Mouse (Mus musculus): ENCODE measurements around the gene Gm49403. TPM values are rescaled to one million over a fixed set of nuclear protein-coding genes. Genes with fewer than 3 reads are reported as not detected.

Gm49403 gene
- total and polyA plus RNA-seq, 2 experiments from 2014 or later, result not detected

DNA sequence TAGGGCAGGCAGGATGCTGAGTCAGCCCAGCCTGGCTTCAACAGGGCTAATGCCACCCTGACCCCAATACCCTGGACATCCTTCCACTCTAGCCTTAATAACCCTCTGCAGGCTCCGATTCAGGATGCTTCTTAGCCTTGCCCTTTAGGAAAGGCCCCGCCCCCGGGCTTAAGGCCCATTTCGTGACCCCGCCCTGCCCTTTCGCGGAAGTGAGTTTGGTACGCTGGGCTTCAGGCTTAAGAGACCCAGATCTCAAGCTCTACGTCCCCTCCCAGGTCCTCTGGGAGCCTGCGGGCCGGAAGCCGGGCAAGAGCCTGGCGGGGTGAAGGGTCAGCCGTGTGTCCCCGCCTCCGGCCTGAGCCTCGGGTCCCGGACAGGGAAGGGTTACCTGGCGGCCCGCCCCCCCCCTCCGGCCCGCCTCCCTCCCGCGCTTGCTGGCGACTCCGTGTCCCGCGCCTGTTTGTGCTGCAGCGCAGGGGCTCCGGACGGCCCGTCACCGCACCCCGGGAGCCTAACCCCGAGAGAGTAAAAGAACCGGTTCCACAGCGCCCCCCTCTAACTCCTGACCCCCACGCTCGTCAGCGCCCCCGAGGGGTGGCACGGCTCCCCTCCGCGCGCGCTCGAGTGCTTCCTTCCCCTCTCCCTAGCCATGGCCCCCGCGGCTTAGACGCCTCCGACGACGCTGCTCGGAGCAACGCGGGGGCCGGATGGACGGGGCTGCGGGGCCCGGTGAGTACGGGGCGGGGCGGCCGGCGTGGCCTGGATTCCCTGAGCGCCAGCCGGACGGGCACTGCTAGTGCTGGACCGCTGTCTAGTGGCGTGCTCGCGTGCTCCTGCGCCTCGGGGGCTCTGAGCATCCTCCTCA, 45.7 kb downstream of the Gm49403 start, which contains the start of the genes Rom1 and Eml3:
TSS of gene Rom1 (minus strand) at position 133 of the 865 bp plus-strand sequence.
TSS of gene Eml3 (plus strand) at position 329 of the 865 bp plus-strand sequence.
- peak within 1 kb of the TSS; percentile 74 for H3K4me3 ChIP-seq (ENCODE audit: low read depth, low read length)
- no peak; the same call in 1 of the 2 replicates for TF ChIP-seq CTCF (IDR thresholded peaks at IDR 0.05; ENCODE audit: low read depth)
- no peak for TF ChIP-seq EP300 (IDR thresholded peaks at IDR 0.05; ENCODE audit: low read depth)
- 0 out of 2 replicates have a peak, but pooled peaks cover 9% of the 10 kb centered on the region for H3K4me1 ChIP-seq (ENCODE audit: control insufficient read depth, insufficient read depth)
- peaks cover 35% of the 10 kb centered on the region for H3K36me3 ChIP-seq (replicated peaks; ENCODE audit: control insufficient read depth, insufficient read depth, low read length)
- H3K27me3 ChIP-seq (ENCODE audit: control insufficient read depth, insufficient read depth, low read length), result no peaks in the 10 kb centered on the region
- under 1% methylated on average over 66 of the region's 74 CpGs for WGBS
- H3K4me2 ChIP-seq (ENCODE audit: low read depth, low read length), result peak within 1 kb of the TSS; percentile 89
- H3K9ac ChIP-seq (replicated peaks; ENCODE audit: low read depth, low read length), result peak within 1 kb of the TSS; percentile 80
- H3K9me3 ChIP-seq (replicated peaks; ENCODE audit: control insufficient read depth, low read length), result no peaks in the 10 kb centered on the region
- ATAC-seq (ENCODE audit: insufficient read depth, low read depth), result peak; percentile 83
- peak within 1 kb of the TSS; percentile 82 for H3K27ac ChIP-seq (ENCODE audit: low read depth)
- peak; percentile 79 for DNase-seq (ENCODE audit: low spot score)

DNA sequence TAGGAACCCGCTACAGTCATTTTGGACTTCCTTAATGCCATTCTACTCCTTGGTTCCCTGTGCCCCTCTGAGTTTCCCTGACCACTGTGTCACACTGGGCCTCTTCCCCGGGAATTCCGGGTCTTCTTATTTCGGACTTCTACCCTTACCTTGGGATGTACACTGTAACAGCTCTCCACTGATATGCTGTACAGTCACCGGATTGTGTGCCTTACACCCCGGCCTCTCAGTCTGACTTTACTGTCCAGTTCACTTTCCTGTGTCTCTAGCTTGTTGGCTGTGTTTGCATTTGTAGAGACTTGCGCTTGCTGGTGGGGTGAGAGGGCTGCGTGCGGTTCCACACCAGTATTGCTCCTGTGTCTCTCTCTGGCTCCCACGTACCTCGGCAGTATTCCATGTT, 46.4 kb downstream of the Gm49403 start:
- WGBS, result 12% methylated on average over 11 of the region's 11 CpGs
- H3K4me2 ChIP-seq (ENCODE audit: low read depth, low read length), result peak overlapping the region; percentile 89
- peaks cover 41% of the 10 kb centered on the region for H3K36me3 ChIP-seq (replicated peaks; ENCODE audit: control insufficient read depth, insufficient read depth, low read length)

DNA sequence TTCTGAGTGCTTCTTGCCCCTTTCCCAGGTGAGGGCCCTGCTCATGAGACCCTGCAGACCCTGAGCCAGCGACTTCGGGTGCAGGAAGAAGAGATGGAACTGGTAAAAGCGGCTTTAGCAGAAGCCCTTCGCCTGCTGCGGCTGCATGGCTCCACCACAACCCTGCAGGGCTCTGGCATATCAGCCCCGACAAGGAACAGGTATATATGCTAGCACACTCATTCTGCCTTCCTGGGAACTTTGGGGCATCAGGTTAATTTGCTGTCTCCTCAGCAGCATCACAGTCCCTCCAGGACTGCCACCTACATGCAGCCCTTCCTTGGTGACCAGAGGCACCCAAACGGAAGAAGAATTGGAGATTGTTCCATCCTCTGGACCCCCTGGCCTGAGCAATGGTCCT, 47.0 kb downstream of the Gm49403 start:
- WGBS, result 82% methylated on average over 7 of the region's 7 CpGs
- Histone ChIP-seq H3K4me1 (ENCODE audit: control insufficient read depth, insufficient read depth) (0 out of 2 replicates have a peak, but pooled peaks cover 9% of the 10 kb centered on the region), H3K9me3 (replicated peaks; ENCODE audit: control insufficient read depth, low read length) (no peaks in the 10 kb centered on the region), H3K9ac (replicated peaks; ENCODE audit: low read depth, low read length) (no peak overlapping the region), H3K27me3 (ENCODE audit: control insufficient read depth, insufficient read depth, low read length) (no peaks in the 10 kb centered on the region), H3K4me2 (ENCODE audit: low read depth, low read length) (peak overlapping the region; percentile 89), H3K36me3 (replicated peaks; ENCODE audit: control insufficient read depth, insufficient read depth, low read length) (peaks cover 39% of the 10 kb centered on the region), H3K27ac (ENCODE audit: low read depth) (no peak overlapping the region), H3K4me3 (ENCODE audit: low read depth, low read length) (peak overlapping the region; percentile 74)
- DNase-seq (ENCODE audit: low spot score) (no peak), ATAC-seq (ENCODE audit: insufficient read depth, low read depth) (no peak)
- no peak for TF ChIP-seq EP300 (IDR thresholded peaks at IDR 0.05; ENCODE audit: low read depth)
- TF ChIP-seq CTCF (IDR thresholded peaks at IDR 0.05; ENCODE audit: low read depth), result no peak

More for the DNA sequence above, 46.4 kb downstream of the Gm49403 start:
- Histone ChIP-seq H3K27ac (ENCODE audit: low read depth) (peak overlapping the region; percentile 82), H3K27me3 (ENCODE audit: control insufficient read depth, insufficient read depth, low read length) (no peaks in the 10 kb centered on the region), H3K9ac (replicated peaks; ENCODE audit: low read depth, low read length) (peak overlapping the region; percentile 80), H3K4me3 (ENCODE audit: low read depth, low read length) (peak overlapping the region; percentile 74), H3K9me3 (replicated peaks; ENCODE audit: control insufficient read depth, low read length) (no peaks in the 10 kb centered on the region), H3K4me1 (ENCODE audit: control insufficient read depth, insufficient read depth) (0 out of 2 replicates have a peak, but pooled peaks cover 9% of the 10 kb centered on the region)
- ATAC-seq (ENCODE audit: insufficient read depth, low read depth) (no peak), DNase-seq (ENCODE audit: low spot score) (no peak)
- no peak for TF ChIP-seq EP300 (IDR thresholded peaks at IDR 0.05; ENCODE audit: low read depth)
- TF ChIP-seq CTCF (IDR thresholded peaks at IDR 0.05; ENCODE audit: low read depth), result no peak

DNA sequence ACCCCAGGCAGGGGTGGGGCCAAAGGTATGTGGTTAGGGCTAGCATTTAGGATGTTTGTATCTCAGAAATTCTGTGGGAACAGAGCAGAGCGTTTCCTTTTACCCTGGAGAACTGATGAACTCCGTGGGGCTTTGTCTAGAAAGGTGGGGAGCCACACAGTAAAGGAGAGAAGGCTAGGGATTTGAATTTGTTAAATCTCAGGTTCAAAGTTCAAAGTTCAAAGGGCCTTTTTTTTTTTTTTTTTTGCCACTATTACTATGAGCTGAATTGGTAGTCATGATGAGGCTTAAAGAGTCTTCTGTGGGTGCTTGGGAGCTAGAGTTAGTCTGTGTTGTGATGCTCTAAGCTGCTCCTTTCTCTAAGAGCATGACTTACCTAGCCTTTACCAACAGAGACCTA, 53.0 kb downstream of the Gm49403 start:
- 85% methylated on average over 2 of the region's 2 CpGs for WGBS
- no peak for ATAC-seq (ENCODE audit: insufficient read depth, low read depth)
- peaks cover 44% of the 10 kb centered on the region for H3K36me3 ChIP-seq (replicated peaks; ENCODE audit: control insufficient read depth, insufficient read depth, low read length)

More for the DNA sequence above, 53.0 kb downstream of the Gm49403 start:
- Histone ChIP-seq H3K27me3 (ENCODE audit: control insufficient read depth, insufficient read depth, low read length) (no peaks in the 10 kb centered on the region), H3K9me3 (replicated peaks; ENCODE audit: control insufficient read depth, low read length) (no peaks in the 10 kb centered on the region), H3K4me1 (ENCODE audit: control insufficient read depth, insufficient read depth) (no peaks in the 10 kb centered on the region), H3K4me2 (ENCODE audit: low read depth, low read length) (no peak overlapping the region), H3K9ac (replicated peaks; ENCODE audit: low read depth, low read length) (no peak overlapping the region), H3K4me3 (ENCODE audit: low read depth, low read length) (no peak overlapping the region), H3K27ac (ENCODE audit: low read depth) (no peak overlapping the region)
- DNase-seq (ENCODE audit: low spot score), result no peak
- TF ChIP-seq CTCF (IDR thresholded peaks at IDR 0.05; ENCODE audit: low read depth) (no peak), EP300 (IDR thresholded peaks at IDR 0.05; ENCODE audit: low read depth) (no peak)

Small RNA genes lying within 50 kb of the gene (microRNA-seq; reads per million reads assigned to microRNA genes)
- not detected for gene Mir5136

Other genes starting within 250 kb of the Gm49403 start
Only the 30 nearest of the 32 such genes appear.
- 38.3 and 66.4 TPM in 2 replicates for gene Slc3a2, start 160.6 kb upstream of the Gm49403 start, total RNA-seq (2014; rRNA removed; ENCODE audit: low replicate concordance)
- 40.9 and 41.5 TPM in 2 replicates for gene Slc3a2, start 160.6 kb upstream of the Gm49403 start, polyA plus RNA-seq (2015; fragmentation: Nextera tagmentation; extraction: Ambion mirVana)
- gene Wdr74, start 148.1 kb upstream of the Gm49403 start, total RNA-seq (2014; rRNA removed; ENCODE audit: low replicate concordance), result 40.8 and 45.8 TPM in 2 replicates
- gene Wdr74, start 148.1 kb upstream of the Gm49403 start, polyA plus RNA-seq (2015; fragmentation: Nextera tagmentation; extraction: Ambion mirVana), result 35.4 and 36.6 TPM in 2 replicates
- gene 1700092M07Rik, start 143.2 kb upstream of the Gm49403 start, total RNA-seq (2014; rRNA removed; ENCODE audit: low replicate concordance), result not detected in 2 replicates
- gene 1700092M07Rik, start 143.2 kb upstream of the Gm49403 start, polyA plus RNA-seq (2015; fragmentation: Nextera tagmentation; extraction: Ambion mirVana), result 0.38 TPM in 1 of 2 replicates, not detected in the other
- 104 and 105 TPM in 2 replicates for gene Stx5a, start 142.5 kb upstream of the Gm49403 start, total RNA-seq (2014; rRNA removed; ENCODE audit: low replicate concordance)
- gene Stx5a, start 142.5 kb upstream of the Gm49403 start, polyA plus RNA-seq (2015; fragmentation: Nextera tagmentation; extraction: Ambion mirVana), result 57.0 and 63.6 TPM in 2 replicates
- 42.3 and 46.8 TPM in 2 replicates for gene Nxf1, start 126.9 kb upstream of the Gm49403 start, total RNA-seq (2014; rRNA removed; ENCODE audit: low replicate concordance)
- 54.8 and 59.2 TPM in 2 replicates for gene Nxf1, start 126.9 kb upstream of the Gm49403 start, polyA plus RNA-seq (2015; fragmentation: Nextera tagmentation; extraction: Ambion mirVana)
- gene Tmem223, start 112.9 kb upstream of the Gm49403 start, total RNA-seq (2014; rRNA removed; ENCODE audit: low replicate concordance), result 283 and 306 TPM in 2 replicates
- gene Tmem223, start 112.9 kb upstream of the Gm49403 start, polyA plus RNA-seq (2015; fragmentation: Nextera tagmentation; extraction: Ambion mirVana), result 214 and 228 TPM in 2 replicates
- gene Tmem179b, start 109.5 kb upstream of the Gm49403 start, total RNA-seq (2014; rRNA removed; ENCODE audit: low replicate concordance), result 38.6 and 83.7 TPM in 2 replicates
- gene Tmem179b, start 109.5 kb upstream of the Gm49403 start, polyA plus RNA-seq (2015; fragmentation: Nextera tagmentation; extraction: Ambion mirVana), result 46.7 and 49.1 TPM in 2 replicates
- gene Taf6l, start 97.5 kb upstream of the Gm49403 start, total RNA-seq (2014; rRNA removed; ENCODE audit: low replicate concordance), result 11.7 and 14.9 TPM in 2 replicates
- gene Taf6l, start 97.5 kb upstream of the Gm49403 start, polyA plus RNA-seq (2015; fragmentation: Nextera tagmentation; extraction: Ambion mirVana), result 12.8 and 14.5 TPM in 2 replicates
- 47.7 and 59.8 TPM in 2 replicates for gene Polr2g, start 85.4 kb upstream of the Gm49403 start, total RNA-seq (2014; rRNA removed; ENCODE audit: low replicate concordance)
- gene Polr2g, start 85.4 kb upstream of the Gm49403 start, polyA plus RNA-seq (2015; fragmentation: Nextera tagmentation; extraction: Ambion mirVana), result 143 and 144 TPM in 2 replicates
- 1.5 and 1.6 TPM in 2 replicates for gene Zbtb3, start 81.4 kb upstream of the Gm49403 start, total RNA-seq (2014; rRNA removed; ENCODE audit: low replicate concordance)
- gene Zbtb3, start 81.4 kb upstream of the Gm49403 start, polyA plus RNA-seq (2015; fragmentation: Nextera tagmentation; extraction: Ambion mirVana), result 2.7 and 3.1 TPM in 2 replicates
- 20.0 and 27.2 TPM in 2 replicates for gene Ttc9c, start 64.6 kb upstream of the Gm49403 start, total RNA-seq (2014; rRNA removed; ENCODE audit: low replicate concordance)
- 21.1 and 21.4 TPM in 2 replicates for gene Ttc9c, start 64.6 kb upstream of the Gm49403 start, polyA plus RNA-seq (2015; fragmentation: Nextera tagmentation; extraction: Ambion mirVana)
- 7.1 and 12.6 TPM in 2 replicates for gene Hnrnpul2, start 63.9 kb upstream of the Gm49403 start, total RNA-seq (2014; rRNA removed; ENCODE audit: low replicate concordance)
- gene Hnrnpul2, start 63.9 kb upstream of the Gm49403 start, polyA plus RNA-seq (2015; fragmentation: Nextera tagmentation; extraction: Ambion mirVana), result 2.5 and 2.6 TPM in 2 replicates
- gene AC129217.1, start 54.2 kb upstream of the Gm49403 start, total RNA-seq (2014; rRNA removed; ENCODE audit: low replicate concordance), result 7.0 TPM in 1 of 2 replicates, not detected in the other
- gene AC129217.1, start 54.2 kb upstream of the Gm49403 start, polyA plus RNA-seq (2015; fragmentation: Nextera tagmentation; extraction: Ambion mirVana), result not detected in 2 replicates
- 34.7 and 54.2 TPM in 2 replicates for gene Bscl2, start 46.5 kb upstream of the Gm49403 start, total RNA-seq (2014; rRNA removed; ENCODE audit: low replicate concordance)
- gene Bscl2, start 46.5 kb upstream of the Gm49403 start, polyA plus RNA-seq (2015; fragmentation: Nextera tagmentation; extraction: Ambion mirVana), result 32.1 and 33.3 TPM in 2 replicates
- not detected in 2 replicates for gene Gng3, start 44.7 kb upstream of the Gm49403 start, total RNA-seq (2014; rRNA removed; ENCODE audit: low replicate concordance)
- gene Gng3, start 44.7 kb upstream of the Gm49403 start, polyA plus RNA-seq (2015; fragmentation: Nextera tagmentation; extraction: Ambion mirVana), result 0.29 and 0.48 TPM in 2 replicates
- gene Lrrn4cl, start 33.2 kb upstream of the Gm49403 start, total RNA-seq (2014; rRNA removed; ENCODE audit: low replicate concordance), result 5.8 and 8.4 TPM in 2 replicates
- 1.5 and 1.8 TPM in 2 replicates for gene Lrrn4cl, start 33.2 kb upstream of the Gm49403 start, polyA plus RNA-seq (2015; fragmentation: Nextera tagmentation; extraction: Ambion mirVana)
- gene Ubxn1, start 12.4 kb upstream of the Gm49403 start, total RNA-seq (2014; rRNA removed; ENCODE audit: low replicate concordance), result 58.1 and 100.0 TPM in 2 replicates
- gene Ubxn1, start 12.4 kb upstream of the Gm49403 start, polyA plus RNA-seq (2015; fragmentation: Nextera tagmentation; extraction: Ambion mirVana), result 138 and 141 TPM in 2 replicates
- gene Uqcc3, start 3.0 kb upstream of the Gm49403 start, total RNA-seq (2014; rRNA removed; ENCODE audit: low replicate concordance), result 12.6 and 38.2 TPM in 2 replicates
- gene Uqcc3, start 3.0 kb upstream of the Gm49403 start, polyA plus RNA-seq (2015; fragmentation: Nextera tagmentation; extraction: Ambion mirVana), result 91.9 and 102 TPM in 2 replicates
- 0.65 and 1.3 TPM in 2 replicates for gene Lbhd1, start 198 bp upstream of the Gm49403 start, total RNA-seq (2014; rRNA removed; ENCODE audit: low replicate concordance)
- gene Lbhd1, start 198 bp upstream of the Gm49403 start, polyA plus RNA-seq (2015; fragmentation: Nextera tagmentation; extraction: Ambion mirVana), result 30.3 and 31.2 TPM in 2 replicates
- gene 1810009A15Rik, start 4.9 kb downstream of the Gm49403 start, total RNA-seq (2014; rRNA removed; ENCODE audit: low replicate concordance), result 28.4 and 31.4 TPM in 2 replicates
- gene 1810009A15Rik, start 4.9 kb downstream of the Gm49403 start, polyA plus RNA-seq (2015; fragmentation: Nextera tagmentation; extraction: Ambion mirVana), result 37.3 and 40.5 TPM in 2 replicates
- gene Gm49416, start 5.0 kb downstream of the Gm49403 start, total RNA-seq (2014; rRNA removed; ENCODE audit: low replicate concordance), result not detected in 2 replicates
- not detected in 2 replicates for gene Gm49416, start 5.0 kb downstream of the Gm49403 start, polyA plus RNA-seq (2015; fragmentation: Nextera tagmentation; extraction: Ambion mirVana)
- gene Ints5, start 9.1 kb downstream of the Gm49403 start, total RNA-seq (2014; rRNA removed; ENCODE audit: low replicate concordance), result 25.6 and 32.0 TPM in 2 replicates
- gene Ints5, start 9.1 kb downstream of the Gm49403 start, polyA plus RNA-seq (2015; fragmentation: Nextera tagmentation; extraction: Ambion mirVana), result 12.8 and 14.2 TPM in 2 replicates
- gene Ganab, start 14.1 kb downstream of the Gm49403 start, total RNA-seq (2014; rRNA removed; ENCODE audit: low replicate concordance), result 56.3 and 65.5 TPM in 2 replicates
- 25.6 and 26.4 TPM in 2 replicates for gene Ganab, start 14.1 kb downstream of the Gm49403 start, polyA plus RNA-seq (2015; fragmentation: Nextera tagmentation; extraction: Ambion mirVana)
- 41.5 and 54.2 TPM in 2 replicates for gene B3gat3, start 36.4 kb downstream of the Gm49403 start, total RNA-seq (2014; rRNA removed; ENCODE audit: low replicate concordance)
- 26.8 and 29.1 TPM in 2 replicates for gene B3gat3, start 36.4 kb downstream of the Gm49403 start, polyA plus RNA-seq (2015; fragmentation: Nextera tagmentation; extraction: Ambion mirVana)
- 1.5 and 10.2 TPM in 2 replicates for gene Rom1, start 45.4 kb downstream of the Gm49403 start, total RNA-seq (2014; rRNA removed; ENCODE audit: low replicate concordance)
- 3.2 TPM in 2 replicates for gene Rom1, start 45.4 kb downstream of the Gm49403 start, polyA plus RNA-seq (2015; fragmentation: Nextera tagmentation; extraction: Ambion mirVana)
- 6.7 and 21.0 TPM in 2 replicates for gene Eml3, start 45.6 kb downstream of the Gm49403 start, total RNA-seq (2014; rRNA removed; ENCODE audit: low replicate concordance)
- 9.6 and 10.1 TPM in 2 replicates for gene Eml3, start 45.6 kb downstream of the Gm49403 start, polyA plus RNA-seq (2015; fragmentation: Nextera tagmentation; extraction: Ambion mirVana)
- 55.1 and 57.9 TPM in 2 replicates for gene Mta2, start 57.9 kb downstream of the Gm49403 start, total RNA-seq (2014; rRNA removed; ENCODE audit: low replicate concordance)
- 47.6 and 51.5 TPM in 2 replicates for gene Mta2, start 57.9 kb downstream of the Gm49403 start, polyA plus RNA-seq (2015; fragmentation: Nextera tagmentation; extraction: Ambion mirVana)
- 9.8 and 18.0 TPM in 2 replicates for gene Tut1, start 69.9 kb downstream of the Gm49403 start, total RNA-seq (2014; rRNA removed; ENCODE audit: low replicate concordance)
- gene Tut1, start 69.9 kb downstream of the Gm49403 start, polyA plus RNA-seq (2015; fragmentation: Nextera tagmentation; extraction: Ambion mirVana), result 8.2 and 10.4 TPM in 2 replicates
- gene Eef1g, start 83.1 kb downstream of the Gm49403 start, total RNA-seq (2014; rRNA removed; ENCODE audit: low replicate concordance), result 407 and 439 TPM in 2 replicates
- 172 and 173 TPM in 2 replicates for gene Eef1g, start 83.1 kb downstream of the Gm49403 start, polyA plus RNA-seq (2015; fragmentation: Nextera tagmentation; extraction: Ambion mirVana)
- gene Ahnak, start 105.4 kb downstream of the Gm49403 start, total RNA-seq (2014; rRNA removed; ENCODE audit: low replicate concordance), result 122 and 135 TPM in 2 replicates
- 56.8 and 59.1 TPM in 2 replicates for gene Ahnak, start 105.4 kb downstream of the Gm49403 start, polyA plus RNA-seq (2015; fragmentation: Nextera tagmentation; extraction: Ambion mirVana)

Data from heart, postnatal 0 days (tissue).